Mouse (Mus musculus) intestine, embryonic 16.5 days (tissue): Measurements from ENCODE around the gene Proser1. TPM values are rescaled to one million over a fixed set of nuclear protein-coding genes. Genes with fewer than 3 reads are reported as not detected.

Experiments
- ATAC-seq: fragments of 200-750 bp; cut with Nextera tagmentation; 2 replicates; pipeline ENCODE4 v1.8.0; 2017; ENCODE audit warnings: moderate TSS enrichment, moderate library complexity
- H3K27ac ChIP-seq: fragments of 300-500 bp; sonication (generic); 2 replicates; pipeline ENCODE4 v1.5.1; 2014; ENCODE audit warnings: mild to moderate bottlenecking, low read length
- H3K27me3 ChIP-seq: fragments of 300-500 bp; sonication (generic); replicated peaks from 2 replicates; pipeline ENCODE4 v1.6.1; 2014; ENCODE audit warnings: low read length, control low read depth, mixed read lengths; ENCODE audit not compliant: control insufficient read depth, insufficient read depth
- H3K36me3 ChIP-seq: fragments of 300-500 bp; sonication (generic); 2 replicates; pipeline ENCODE4 v1.6.1; 2014; ENCODE audit warnings: low read length, control low read depth; ENCODE audit not compliant: control insufficient read depth, insufficient read depth
- H3K4me1 ChIP-seq: fragments of 300-500 bp; sonication (generic); 2 replicates; pipeline ENCODE4 v1.6.1; 2014; ENCODE audit warnings: low read length, control low read depth, mixed read lengths; ENCODE audit not compliant: control insufficient read depth, insufficient read depth
- H3K4me2 ChIP-seq: fragments of 300-500 bp; sonication (generic); 2 replicates; pipeline ENCODE4 v1.6.1; 2014; ENCODE audit warnings: low read depth, low read length, control low read depth
- H3K4me3 ChIP-seq: fragments of 300-500 bp; sonication (generic); 2 replicates; pipeline ENCODE4 v1.5.1; 2014; ENCODE audit warnings: mild to moderate bottlenecking, low read length
- H3K9ac ChIP-seq: fragments of 300-500 bp; sonication (generic); 2 replicates; pipeline ENCODE4 v1.6.1; 2014; ENCODE audit warnings: low read depth, low read length
- H3K9me3 ChIP-seq: fragments of 300-500 bp; sonication (generic); 2 replicates; pipeline ENCODE4 v1.6.1; 2016; ENCODE audit warnings: low read length, control low read depth; ENCODE audit not compliant: control insufficient read depth
- WGBS: fragments of 180-500 bp; shearing (Covaris S2); extraction: QIAGEN DNeasy Blood & Tissue Kit; methylation state at CpG from one replicate; pipeline ENCODE4 v1.1.7; 2014; 5-methylcytosine and 5-hydroxymethylcytosine counted together
- polyA plus RNA-seq: library from polyadenylated mRNA; unstranded; fragments of >200 nt; fragmentation: Nextera tagmentation; extraction: Ambion mirVana; gene quantifications from 2 replicates; pipeline ENCODE4 v1.2.1, GENCODE M21; 2015

The Proser1 gene
- polyA plus RNA-seq, 1 experiment from 2014 or later = 10.7 TPM

GRCm38 (mm10) chr3:53445540-53445939 is 17.9 kb upstream of the Proser1 start:
- 81% methylated on average over 5 of the region's 5 CpGs for WGBS
- no peak for ATAC-seq
- H3K36me3 ChIP-seq = no peaks in the 10 kb centered on the region

GRCm38 (mm10) chr3:53446801-53447200 is 16.7 kb upstream of the Proser1 start:
- Histone ChIP-seq H3K36me3 (peaks cover 5% of the 10 kb centered on the region), H3K9me3 (no peaks in the 10 kb centered on the region), H3K4me1 (no peaks in the 10 kb centered on the region), H3K4me2 (no peak overlapping the region), H3K9ac (no peak overlapping the region), H3K4me3 (no peak overlapping the region), H3K27me3 (no peaks in the 10 kb centered on the region), H3K27ac (no peak overlapping the region)
- no peak for ATAC-seq
- 75% methylated on average over 3 of the region's 3 CpGs for WGBS

More at GRCm38 (mm10) chr3:53445540-53445939, 17.9 kb upstream of the Proser1 start:
- Histone ChIP-seq H3K9ac (no peak overlapping the region), H3K4me1 (no peaks in the 10 kb centered on the region), H3K4me2 (no peak overlapping the region), H3K4me3 (no peak overlapping the region), H3K9me3 (no peaks in the 10 kb centered on the region), H3K27ac (no peak overlapping the region), H3K27me3 (no peaks in the 10 kb centered on the region)

DNA sequence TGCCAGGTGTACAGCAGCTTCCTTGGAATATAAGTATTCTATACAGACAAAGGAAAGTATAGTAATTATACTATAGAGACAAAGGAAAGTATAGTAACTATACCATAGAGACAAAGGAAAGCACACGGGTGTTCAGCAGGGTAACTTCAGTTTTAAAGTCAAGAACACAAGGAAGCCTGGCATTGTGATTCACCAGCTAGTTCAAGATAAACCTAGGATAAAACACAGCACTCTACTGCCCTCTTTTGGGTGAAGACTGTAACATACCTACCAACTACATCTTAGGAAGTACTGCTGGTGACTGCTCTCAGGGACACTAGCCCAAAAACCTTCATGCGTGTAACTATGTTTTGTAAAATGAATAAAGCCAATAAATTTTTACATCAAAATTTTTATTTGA is 15.3 kb upstream of the Proser1 start:
- no peak overlapping the region for H3K9ac ChIP-seq
- WGBS = 22% methylated on average over 2 of the region's 2 CpGs
- no peak overlapping the region for H3K27ac ChIP-seq
- no peaks in the 10 kb centered on the region for H3K4me1 ChIP-seq
- no peaks in the 10 kb centered on the region for H3K27me3 ChIP-seq
- no peaks in the 10 kb centered on the region for H3K9me3 ChIP-seq
- H3K4me3 ChIP-seq = no peak overlapping the region
- H3K36me3 ChIP-seq = peaks cover 11% of the 10 kb centered on the region
- no peak overlapping the region for H3K4me2 ChIP-seq
- peak; percentile 62 for ATAC-seq

DNA sequence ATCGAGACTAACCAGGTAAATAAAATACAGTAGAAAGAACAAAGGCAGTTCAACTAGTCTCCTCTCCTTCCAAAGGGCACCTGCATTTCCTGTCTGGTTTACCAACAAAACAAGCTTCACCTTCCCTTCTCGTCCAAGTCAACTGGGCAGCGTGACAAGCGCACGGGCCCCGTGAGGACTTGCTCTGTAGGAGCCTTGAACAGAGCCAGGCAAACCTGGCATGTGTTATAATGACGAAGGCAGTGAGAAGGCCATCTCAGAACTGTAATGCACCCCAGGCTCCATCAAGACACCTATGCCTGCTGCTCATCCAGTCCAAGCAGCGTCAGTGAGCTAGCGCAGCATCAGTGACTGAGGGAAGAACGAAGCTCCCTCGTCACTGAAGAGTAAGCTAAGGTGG is 12.8 kb upstream of the Proser1 start:
- peaks cover 4% of the 10 kb centered on the region; the same call in 1 of the 2 replicates for H3K4me1 ChIP-seq
- no peak overlapping the region for H3K4me3 ChIP-seq
- no peak overlapping the region for H3K9ac ChIP-seq
- no peaks in the 10 kb centered on the region for H3K27me3 ChIP-seq
- WGBS = 94% methylated on average over 11 of the region's 11 CpGs
- H3K4me2 ChIP-seq = no peak overlapping the region
- peaks cover 11% of the 10 kb centered on the region for H3K36me3 ChIP-seq
- no peak for ATAC-seq
- H3K9me3 ChIP-seq = no peaks in the 10 kb centered on the region
- H3K27ac ChIP-seq = no peak overlapping the region

GRCm38 (mm10) chr3:53452351-53452750 is 11.1 kb upstream of the Proser1 start:
- no peak for ATAC-seq
- H3K9me3 ChIP-seq = no peaks in the 10 kb centered on the region
- no peak overlapping the region for H3K4me3 ChIP-seq
- H3K27ac ChIP-seq = no peak overlapping the region
- no peaks in the 10 kb centered on the region for H3K27me3 ChIP-seq
- no peak overlapping the region for H3K9ac ChIP-seq
- H3K36me3 ChIP-seq = peaks cover 13% of the 10 kb centered on the region
- H3K4me1 ChIP-seq = peaks cover 6% of the 10 kb centered on the region; the same call in 1 of the 2 replicates
- H3K4me2 ChIP-seq = no peak overlapping the region
- 90% methylated on average over 10 of the region's 10 CpGs for WGBS

DNA sequence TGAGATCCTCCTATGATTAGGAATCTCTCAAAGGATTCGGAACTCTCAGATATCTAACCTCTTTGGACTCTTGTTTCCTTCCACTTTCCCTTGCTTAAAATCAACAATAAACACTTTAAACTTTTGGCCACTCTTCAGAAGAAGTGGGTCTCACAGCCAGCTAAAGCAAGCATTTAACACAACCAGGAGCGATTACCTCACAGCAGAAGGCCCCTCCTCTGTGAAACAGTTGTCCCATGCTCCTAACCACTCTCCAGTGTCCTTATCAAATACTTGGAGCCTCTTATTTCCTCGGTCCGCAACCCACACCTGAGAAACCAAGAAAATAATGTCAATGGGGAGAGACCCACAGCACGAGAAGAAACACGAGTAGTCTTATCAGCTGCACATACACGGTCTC is 10.1 kb upstream of the Proser1 start:
- Histone ChIP-seq H3K4me1 (peaks cover 6% of the 10 kb centered on the region; the same call in 1 of the 2 replicates), H3K27me3 (no peaks in the 10 kb centered on the region), H3K9me3 (no peaks in the 10 kb centered on the region), H3K36me3 (peaks cover 13% of the 10 kb centered on the region), H3K27ac (peak overlapping the region; percentile 23), H3K9ac (no peak overlapping the region), H3K4me3 (no peak overlapping the region), H3K4me2 (no peak overlapping the region)
- WGBS = 85% methylated on average over 7 of the region's 7 CpGs
- ATAC-seq = no peak

DNA sequence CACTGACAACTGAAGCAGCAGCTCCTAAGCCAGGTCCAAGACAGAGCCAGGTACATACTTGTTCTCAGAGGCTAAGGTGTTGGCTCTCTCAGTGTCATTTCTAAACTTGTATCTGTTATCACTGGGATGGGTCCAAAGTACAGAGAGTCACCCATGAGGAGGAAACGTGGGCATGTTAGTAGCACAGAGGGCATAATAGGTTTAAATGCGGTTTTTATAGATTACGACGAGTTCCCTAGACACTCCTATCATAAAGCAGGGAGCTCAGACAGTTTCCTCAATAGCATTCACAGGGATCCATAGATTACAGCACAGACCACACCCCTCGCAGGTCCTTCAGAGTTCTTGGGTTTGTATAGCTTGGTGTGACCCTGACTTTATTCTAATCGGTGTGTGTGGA is 9.5 kb upstream of the Proser1 start:
- peak overlapping the region; percentile 75 for H3K27ac ChIP-seq
- ATAC-seq = peak; percentile 93

GRCm38 (mm10) chr3:53454561-53454960 is 8.9 kb upstream of the Proser1 start:
- H3K27ac ChIP-seq = peak overlapping the region; percentile 75
- peaks cover 13% of the 10 kb centered on the region for H3K36me3 ChIP-seq
- ATAC-seq = 0 out of 2 replicates have a peak, but pooled peaks have one; percentile 12

More for the DNA sequence above, 9.5 kb upstream of the Proser1 start:
- WGBS = 65% methylated on average over 6 of the region's 6 CpGs
- no peak overlapping the region for H3K4me2 ChIP-seq
- no peak overlapping the region for H3K4me3 ChIP-seq
- no peak overlapping the region for H3K9ac ChIP-seq
- peaks cover 6% of the 10 kb centered on the region; the same call in 1 of the 2 replicates for H3K4me1 ChIP-seq
- H3K27me3 ChIP-seq = no peaks in the 10 kb centered on the region
- H3K36me3 ChIP-seq = peaks cover 13% of the 10 kb centered on the region
- H3K9me3 ChIP-seq = no peaks in the 10 kb centered on the region

GRCm38 (mm10) chr3:53454984-53455383 is 8.5 kb upstream of the Proser1 start:
- Histone ChIP-seq H3K4me1 (peaks cover 6% of the 10 kb centered on the region; the same call in 1 of the 2 replicates), H3K9me3 (no peaks in the 10 kb centered on the region), H3K27me3 (no peaks in the 10 kb centered on the region), H3K4me3 (no peak overlapping the region), H3K36me3 (peaks cover 13% of the 10 kb centered on the region), H3K27ac (peak overlapping the region; percentile 75), H3K4me2 (no peak overlapping the region), H3K9ac (no peak overlapping the region)
- ATAC-seq = peak; percentile 53
- 66% methylated on average over 7 of the region's 7 CpGs for WGBS

More at GRCm38 (mm10) chr3:53454561-53454960, 8.9 kb upstream of the Proser1 start:
- Histone ChIP-seq H3K4me1 (peaks cover 6% of the 10 kb centered on the region; the same call in 1 of the 2 replicates), H3K27me3 (no peaks in the 10 kb centered on the region), H3K9ac (no peak overlapping the region), H3K9me3 (no peaks in the 10 kb centered on the region), H3K4me2 (no peak overlapping the region), H3K4me3 (no peak overlapping the region)
- WGBS = 83% methylated on average over 6 of the region's 6 CpGs

DNA sequence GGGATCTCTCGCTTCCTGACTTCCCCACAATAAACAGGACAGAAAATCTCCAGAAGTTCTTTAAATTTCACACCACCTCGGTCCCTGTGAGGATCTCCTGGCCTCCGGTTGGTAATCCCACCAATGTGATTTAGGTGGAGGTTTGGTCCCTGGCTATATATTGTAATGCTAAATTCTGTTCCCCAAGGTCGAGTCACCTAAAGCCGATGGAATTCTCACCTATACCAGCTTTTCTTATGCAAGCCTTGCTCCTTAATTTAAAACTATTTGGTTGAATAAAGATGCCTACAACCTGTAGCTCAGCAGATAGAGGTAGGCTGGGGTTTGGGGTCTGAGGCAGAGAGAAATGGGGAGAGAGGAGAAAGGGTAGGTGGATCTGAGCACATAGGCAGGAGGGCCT is 5.7 kb upstream of the Proser1 start:
- H3K9me3 ChIP-seq = no peaks in the 10 kb centered on the region
- no peak overlapping the region for H3K9ac ChIP-seq
- H3K4me2 ChIP-seq = no peak overlapping the region
- H3K27ac ChIP-seq = no peak overlapping the region
- H3K4me1 ChIP-seq = peaks cover 9% of the 10 kb centered on the region
- peaks cover 2% of the 10 kb centered on the region; the same call in 1 of the 2 replicates for H3K36me3 ChIP-seq
- no peak for ATAC-seq
- WGBS = 71% methylated on average over 5 of the region's 5 CpGs
- H3K27me3 ChIP-seq = no peaks in the 10 kb centered on the region
- H3K4me3 ChIP-seq = no peak overlapping the region
